Mouse (Mus musculus) thymus, adult 2 months (tissue): ENCODE results near the gene Dhrs13.

ENCODE experiments used
- CTCF ChIP-seq: fragments of 200-500 bp; IDR thresholded peaks from 2 replicates; pipeline ENCODE4 v1.5.1; 2012; ENCODE audit warnings: mild to moderate bottlenecking, control low read depth, low read length, moderate library complexity, borderline replicate concordance; ENCODE audit not compliant: control insufficient read depth, poor library complexity, insufficient read depth; ENCODE audit errors: extremely low read depth
- POLR2A ChIP-seq: fragments of 200-500 bp; IDR thresholded peaks from 2 replicates; pipeline ENCODE4 v1.6.1; 2012; ENCODE audit warnings: mild to moderate bottlenecking, low read length, control low read depth, moderate library complexity; ENCODE audit not compliant: control insufficient read depth, poor library complexity, insufficient read depth; ENCODE audit errors: extremely low read depth

GRCm38 (mm10) chr11:77983937-77984835, 47.9 kb upstream of the Dhrs13 start:
- peak; percentile 44; the same call in 1 of the 2 replicates for TF ChIP-seq CTCF
- peak; percentile 45; the same call in 1 of the 2 replicates for TF ChIP-seq POLR2A
